Mouse (Mus musculus): ENCODE measurements at regions not wholly inside any gene's neighbourhood (a gene's known extent, or its start where the extent isn't known, plus 50 kb on each side); places are given as distances from the start of the nearest gene placed in this dataset.

DNA sequence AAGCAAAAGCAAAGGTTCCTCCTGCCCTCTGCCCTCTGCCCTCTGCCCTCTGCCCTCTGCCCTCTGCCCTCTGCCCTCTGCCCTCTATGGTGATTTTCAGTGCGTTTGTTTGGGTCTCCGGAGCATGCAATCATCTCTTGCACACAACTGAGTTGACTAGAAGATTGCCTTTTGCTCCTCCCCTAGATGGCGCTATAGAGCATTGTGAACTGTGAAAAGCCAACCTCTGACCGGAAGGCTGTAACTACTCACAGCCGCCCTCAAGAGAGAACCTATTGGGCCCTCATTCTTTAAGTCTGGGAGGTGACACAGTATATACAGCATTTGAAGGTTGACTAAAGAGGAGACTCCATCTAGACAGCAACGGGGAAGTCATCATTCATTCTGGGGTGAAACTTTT, 221.3 kb downstream of the Suds3 start:
- no peak for ATAC-seq
- Histone ChIP-seq H3K4me1 (ENCODE audit: insufficient read depth, low read depth, low read length) (no peaks in the 10 kb centered on the region), H3K27ac (ENCODE audit: low read length) (no peak overlapping the region), H3K27me3 (replicated peaks; ENCODE audit: insufficient read depth, low read length) (no peaks in the 10 kb centered on the region), H3K4me2 (replicated peaks; ENCODE audit: low read depth, low read length) (no peak overlapping the region), H3K36me3 (ENCODE audit: insufficient read depth, low read length) (no peaks in the 10 kb centered on the region), H3K9ac (replicated peaks; ENCODE audit: low read depth) (no peak overlapping the region), H3K9me3 (ENCODE audit: low read length) (0 out of 2 replicates have a peak, but pooled peaks cover 3% of the 10 kb centered on the region), H3K4me3 (ENCODE audit: low read depth, low read length) (no peak overlapping the region)
- 74% methylated on average over 6 of the region's 6 CpGs for WGBS
- TF ChIP-seq EP300 (IDR thresholded peaks at IDR 0.05), result no peak
- no peak for TF ChIP-seq CTCF (IDR thresholded peaks at IDR 0.05)
- no peak for DNase-seq (ENCODE audit: low spot score)

DNA sequence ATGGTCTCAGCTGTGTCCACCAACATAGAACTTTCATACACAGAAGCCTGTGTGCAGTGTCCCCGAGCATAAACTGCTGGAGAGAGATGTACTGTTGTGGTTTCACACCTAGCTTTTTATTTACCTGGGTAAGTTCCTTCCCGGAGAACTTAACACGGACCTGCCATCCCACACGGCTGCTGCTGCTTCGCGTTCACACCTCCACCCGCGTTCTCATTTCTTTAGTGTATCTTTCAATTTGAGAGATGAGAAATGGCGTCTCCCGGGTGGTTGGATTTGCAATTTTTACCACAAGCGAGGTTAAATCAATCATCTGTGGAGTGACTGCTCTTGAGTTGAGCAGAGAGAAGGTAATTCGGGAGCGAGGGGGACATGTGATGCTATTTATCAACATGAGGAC, 223.0 kb downstream of the Suds3 start:
- H3K9ac ChIP-seq (replicated peaks; ENCODE audit: low read depth), result no peak overlapping the region
- ATAC-seq, result no peak
- WGBS, result 76% methylated on average over 13 of the region's 13 CpGs
- TF ChIP-seq EP300 (IDR thresholded peaks at IDR 0.05), result no peak
- no peak for TF ChIP-seq CTCF (IDR thresholded peaks at IDR 0.05)
- H3K4me1 ChIP-seq (ENCODE audit: insufficient read depth, low read depth, low read length), result no peaks in the 10 kb centered on the region
- no peak overlapping the region for H3K4me3 ChIP-seq (ENCODE audit: low read depth, low read length)
- no peaks in the 10 kb centered on the region for H3K36me3 ChIP-seq (ENCODE audit: insufficient read depth, low read length)
- H3K4me2 ChIP-seq (replicated peaks; ENCODE audit: low read depth, low read length), result no peak overlapping the region
- 0 out of 2 replicates have a peak, but pooled peaks cover 3% of the 10 kb centered on the region for H3K9me3 ChIP-seq (ENCODE audit: low read length)
- no peaks in the 10 kb centered on the region for H3K27me3 ChIP-seq (replicated peaks; ENCODE audit: insufficient read depth, low read length)
- no peak overlapping the region for H3K27ac ChIP-seq (ENCODE audit: low read length)
- no peak for DNase-seq (ENCODE audit: low spot score)

DNA sequence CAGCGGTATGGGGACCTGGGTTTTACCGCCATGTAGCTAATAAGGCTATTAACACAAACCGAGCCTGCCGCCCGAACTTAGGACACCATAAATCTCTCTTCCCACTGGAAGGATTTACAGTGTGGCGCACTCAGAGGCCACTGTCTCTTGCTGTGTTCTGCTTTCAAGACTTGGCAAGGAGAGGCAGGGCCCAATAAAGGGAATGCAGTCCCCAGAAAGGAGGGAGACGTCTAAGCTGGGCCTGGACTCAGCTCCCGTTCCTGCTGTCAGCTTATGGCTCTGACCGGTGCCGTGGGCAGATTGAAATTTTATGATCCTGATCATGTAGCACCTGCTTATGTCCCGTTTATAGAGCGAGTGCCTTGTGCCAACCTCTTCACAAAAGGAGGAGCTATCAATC, 226.7 kb downstream of the Suds3 start:
- no peaks in the 10 kb centered on the region for H3K9me3 ChIP-seq (ENCODE audit: low read length)
- H3K36me3 ChIP-seq (ENCODE audit: insufficient read depth, low read length), result no peaks in the 10 kb centered on the region
- H3K27ac ChIP-seq (ENCODE audit: low read length), result no peak overlapping the region
- no peak overlapping the region for H3K4me3 ChIP-seq (ENCODE audit: low read depth, low read length)
- no peaks in the 10 kb centered on the region for H3K4me1 ChIP-seq (ENCODE audit: insufficient read depth, low read depth, low read length)
- H3K4me2 ChIP-seq (replicated peaks; ENCODE audit: low read depth, low read length), result no peak overlapping the region
- TF ChIP-seq EP300 (IDR thresholded peaks at IDR 0.05) (no peak), CTCF (IDR thresholded peaks at IDR 0.05) (no peak)
- no peaks in the 10 kb centered on the region for H3K27me3 ChIP-seq (replicated peaks; ENCODE audit: insufficient read depth, low read length)
- 79% methylated on average over 12 of the region's 12 CpGs for WGBS
- H3K9ac ChIP-seq (replicated peaks; ENCODE audit: low read depth), result no peak overlapping the region
- DNase-seq (ENCODE audit: low spot score) (no peak), ATAC-seq (no peak)

DNA sequence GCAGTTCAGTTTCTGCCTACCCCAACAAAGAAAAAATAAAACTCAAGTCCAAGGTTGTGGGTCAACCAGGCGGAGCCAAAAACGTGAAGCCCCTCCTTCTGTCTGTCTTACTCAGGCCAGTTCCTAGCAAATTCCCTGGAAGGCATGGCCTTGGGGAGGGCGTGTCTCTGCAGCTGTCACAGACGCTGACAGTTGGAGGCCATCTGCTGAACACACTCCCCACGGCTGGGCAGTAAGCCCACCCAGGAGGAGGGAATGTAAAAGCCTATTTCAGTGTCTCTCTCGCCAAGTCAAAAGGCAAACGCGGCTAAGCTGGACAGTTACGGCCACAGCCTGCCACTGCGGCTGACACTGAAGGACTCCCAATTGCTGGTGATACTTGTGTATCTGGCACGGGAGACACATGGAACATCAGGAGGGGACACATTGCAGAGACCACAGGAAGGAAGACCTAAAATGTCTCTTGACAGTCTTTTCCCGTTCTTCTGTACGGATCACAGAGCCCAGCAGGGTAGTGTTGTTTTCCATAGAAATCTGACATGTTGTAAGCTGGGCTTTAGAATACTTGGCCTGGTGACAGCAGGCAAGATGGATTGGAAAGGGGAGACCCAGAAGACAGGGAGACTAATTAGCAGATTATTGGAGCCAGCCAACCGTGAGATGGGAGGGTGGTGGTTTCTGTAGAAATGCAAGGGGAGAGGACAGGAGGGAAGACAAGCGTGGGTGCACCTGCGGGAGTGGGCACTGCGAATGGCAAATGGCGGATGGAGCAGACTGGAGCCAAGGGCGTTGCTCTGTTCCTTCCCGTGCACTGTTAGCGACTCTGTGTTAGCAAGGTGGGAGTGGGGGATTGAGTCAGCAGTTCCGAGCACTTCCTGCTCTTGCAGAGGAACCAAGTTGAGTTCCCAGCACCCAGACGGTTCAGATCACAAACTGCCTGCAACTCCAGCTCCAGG, 229.5 kb downstream of the Suds3 start:
- no peak for TF ChIP-seq EP300 (IDR thresholded peaks at IDR 0.05)
- TF ChIP-seq CTCF (IDR thresholded peaks at IDR 0.05), result no peak

DNA sequence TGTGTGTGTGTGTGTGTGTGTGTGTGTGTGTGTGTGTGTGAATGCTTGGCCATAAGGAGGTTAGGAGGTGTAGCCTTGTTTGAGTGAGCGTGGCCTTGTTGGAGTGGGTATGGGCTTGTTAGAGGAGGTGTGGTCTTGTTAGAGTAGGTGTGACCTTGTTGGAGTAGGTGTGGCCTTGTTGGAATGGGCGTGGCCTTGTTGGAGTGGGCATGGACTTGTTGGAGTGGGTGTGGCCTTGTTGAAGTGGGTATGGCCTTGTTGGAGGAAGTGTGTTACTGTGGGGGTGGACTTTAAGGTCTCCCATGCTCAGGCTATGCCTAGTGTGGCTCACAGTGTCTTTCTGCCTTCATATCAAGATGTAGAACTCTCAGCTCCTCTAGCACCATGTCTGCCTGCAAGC, 236.2 kb downstream of the Suds3 start:
- H3K4me3 ChIP-seq (ENCODE audit: low read depth, low read length), result no peak overlapping the region
- DNase-seq (ENCODE audit: low spot score), result no peak
- H3K36me3 ChIP-seq (ENCODE audit: insufficient read depth, low read length), result no peaks in the 10 kb centered on the region
- TF ChIP-seq CTCF (IDR thresholded peaks at IDR 0.05), result no peak
- TF ChIP-seq EP300 (IDR thresholded peaks at IDR 0.05), result no peak
- 36% methylated on average over 2 of the region's 2 CpGs for WGBS
- no peaks in the 10 kb centered on the region for H3K9me3 ChIP-seq (ENCODE audit: low read length)
- H3K4me1 ChIP-seq (ENCODE audit: insufficient read depth, low read depth, low read length), result no peaks in the 10 kb centered on the region
- H3K27me3 ChIP-seq (replicated peaks; ENCODE audit: insufficient read depth, low read length), result no peaks in the 10 kb centered on the region
- H3K4me2 ChIP-seq (replicated peaks; ENCODE audit: low read depth, low read length), result no peak overlapping the region
- no peak overlapping the region for H3K27ac ChIP-seq (ENCODE audit: low read length)
- no peak overlapping the region for H3K9ac ChIP-seq (replicated peaks; ENCODE audit: low read depth)
- ATAC-seq, result no peak

More for the DNA sequence above, 229.5 kb downstream of the Suds3 start:
- no peaks in the 10 kb centered on the region for H3K9me3 ChIP-seq (ENCODE audit: low read length)
- no peak overlapping the region for H3K4me2 ChIP-seq (replicated peaks; ENCODE audit: low read depth, low read length)
- H3K4me3 ChIP-seq (ENCODE audit: low read depth, low read length), result no peak overlapping the region
- H3K27me3 ChIP-seq (replicated peaks; ENCODE audit: insufficient read depth, low read length), result no peaks in the 10 kb centered on the region
- ATAC-seq (no peak), DNase-seq (ENCODE audit: low spot score) (peak; percentile 19)
- no peaks in the 10 kb centered on the region for H3K4me1 ChIP-seq (ENCODE audit: insufficient read depth, low read depth, low read length)
- H3K9ac ChIP-seq (replicated peaks; ENCODE audit: low read depth), result no peak overlapping the region
- no peaks in the 10 kb centered on the region for H3K36me3 ChIP-seq (ENCODE audit: insufficient read depth, low read length)
- 61% methylated on average over 23 of the region's 23 CpGs for WGBS
- no peak overlapping the region for H3K27ac ChIP-seq (ENCODE audit: low read length)

DNA sequence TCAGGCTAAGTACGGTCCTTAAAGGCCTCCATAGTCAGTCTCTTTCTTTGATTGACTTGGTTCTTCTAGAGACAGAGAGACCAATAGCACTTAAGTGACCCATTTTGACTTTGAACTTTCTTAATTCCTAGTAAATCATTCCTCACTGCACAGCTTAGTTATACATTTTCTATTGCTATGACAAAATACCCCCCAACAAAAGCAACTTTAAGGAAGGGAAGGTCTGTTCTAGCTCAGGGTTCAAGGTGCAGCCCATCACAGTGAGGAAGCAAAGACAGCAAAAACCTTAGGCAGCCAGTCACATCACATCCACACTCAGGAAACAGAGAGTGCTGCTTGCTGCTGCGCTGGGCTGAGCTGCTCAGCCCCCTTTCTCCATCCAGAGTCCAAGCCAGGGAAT, 241.0 kb downstream of the Suds3 start:
- ATAC-seq (no peak), DNase-seq (ENCODE audit: low spot score) (no peak)
- 74% methylated on average over 2 of the region's 2 CpGs for WGBS
- Histone ChIP-seq H3K9ac (replicated peaks; ENCODE audit: low read depth) (no peak overlapping the region), H3K36me3 (ENCODE audit: insufficient read depth, low read length) (no peaks in the 10 kb centered on the region), H3K27me3 (replicated peaks; ENCODE audit: insufficient read depth, low read length) (no peaks in the 10 kb centered on the region), H3K4me2 (replicated peaks; ENCODE audit: low read depth, low read length) (no peak overlapping the region), H3K27ac (ENCODE audit: low read length) (no peak overlapping the region), H3K4me1 (ENCODE audit: insufficient read depth, low read depth, low read length) (no peaks in the 10 kb centered on the region), H3K4me3 (ENCODE audit: low read depth, low read length) (no peak overlapping the region), H3K9me3 (ENCODE audit: low read length) (no peaks in the 10 kb centered on the region)
- TF ChIP-seq EP300 (IDR thresholded peaks at IDR 0.05), result no peak
- TF ChIP-seq CTCF (IDR thresholded peaks at IDR 0.05), result no peak

Data from lung, postnatal 0 days (tissue).